Mouse (Mus musculus) ovary, adult 10 weeks (tissue): ENCODE results near the gene Tlcd1. TPM values are rescaled to one million over a fixed set of nuclear protein-coding genes. Genes with fewer than 3 reads are reported as not detected.

Experiments
- polyA plus RNA-seq: library from polyadenylated mRNA; stranded (reverse); fragments of 350-450 nt; fragmentation: Illumina TruSeq; extraction: RNeasy Lipid Tissue Mini Kit (QIAGEN cat#74804); gene quantifications from one replicate; pipeline ENCODE4 v1.2.3, GENCODE M21; 2014

The Tlcd1 gene
- polyA plus RNA-seq: 17.7 TPM

DNA sequence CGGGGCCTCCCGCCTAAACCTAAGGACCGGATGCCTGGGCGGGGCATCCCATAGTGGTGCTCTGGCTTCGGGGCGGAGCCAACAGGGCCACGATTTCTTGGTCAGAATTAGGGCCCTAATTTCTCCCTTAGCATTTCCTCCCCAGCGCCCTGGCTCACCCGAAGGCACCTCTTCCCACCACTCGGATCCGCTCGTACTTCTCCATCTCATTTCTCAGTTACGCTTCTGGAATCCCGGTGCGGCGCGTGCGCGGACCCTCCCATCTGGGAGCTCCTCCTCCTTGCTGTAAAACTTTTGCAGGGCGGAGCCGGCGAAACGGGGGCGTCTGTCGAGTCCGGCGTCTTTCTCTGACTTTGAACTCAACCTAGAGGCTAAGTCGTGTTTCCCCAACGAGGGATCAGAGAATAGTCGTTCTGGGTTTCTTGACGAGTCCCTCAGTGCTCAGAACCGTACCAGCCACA is at the start of gene Tlcd1, which contains the start of gene Nek8:
Gene Tlcd1, plus strand, starts transcription at position 310 of the 461 bp plus-strand sequence.
Gene Nek8, minus strand, starts transcription at position 274 of the 461 bp plus-strand sequence.

DNA sequence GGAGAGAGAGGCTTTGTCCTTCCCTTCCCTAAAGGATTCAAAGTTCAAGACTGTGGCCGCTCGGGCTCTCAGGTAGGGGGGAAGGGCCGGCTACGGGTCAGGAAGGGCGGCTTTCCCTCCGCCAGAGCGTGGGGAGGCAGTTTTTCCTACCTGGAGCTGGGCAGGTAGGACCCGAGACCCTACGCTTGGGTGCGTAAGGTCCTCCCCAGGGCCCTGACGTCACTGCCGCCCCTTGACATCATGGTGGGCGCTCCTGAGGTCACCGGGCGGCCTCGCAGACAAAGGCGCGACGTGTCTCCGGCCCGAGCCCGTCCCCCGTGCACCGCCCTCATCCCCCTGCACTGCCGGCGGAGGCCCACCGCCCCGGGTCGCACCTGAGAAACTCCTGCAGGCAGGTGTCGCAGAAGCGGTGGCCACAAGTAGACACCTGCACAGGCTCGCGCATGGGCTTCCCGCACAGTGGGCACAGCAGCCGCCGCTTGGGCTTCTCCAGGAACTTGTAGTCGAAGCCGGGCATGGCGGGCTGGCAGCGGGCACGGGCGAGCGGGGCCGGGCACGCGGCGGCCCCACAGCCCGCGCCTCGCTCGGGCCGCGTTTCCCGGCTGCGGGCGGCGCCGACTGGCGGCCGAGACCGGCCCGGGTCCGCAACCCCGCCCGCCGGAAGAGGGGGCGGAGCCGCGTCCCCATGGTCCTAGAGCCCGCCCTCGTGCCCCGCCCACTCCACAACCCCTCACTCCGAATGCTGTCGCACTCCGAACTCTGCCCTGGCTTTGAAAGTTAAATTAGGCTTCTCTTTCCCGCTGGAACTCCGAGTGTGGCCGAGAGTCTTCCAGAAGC is 11.4 kb upstream of the Tlcd1 start, which contains the start of gene Traf4:
Gene Traf4, minus strand, starts transcription at position 666 of the 837 bp plus-strand sequence.

DNA sequence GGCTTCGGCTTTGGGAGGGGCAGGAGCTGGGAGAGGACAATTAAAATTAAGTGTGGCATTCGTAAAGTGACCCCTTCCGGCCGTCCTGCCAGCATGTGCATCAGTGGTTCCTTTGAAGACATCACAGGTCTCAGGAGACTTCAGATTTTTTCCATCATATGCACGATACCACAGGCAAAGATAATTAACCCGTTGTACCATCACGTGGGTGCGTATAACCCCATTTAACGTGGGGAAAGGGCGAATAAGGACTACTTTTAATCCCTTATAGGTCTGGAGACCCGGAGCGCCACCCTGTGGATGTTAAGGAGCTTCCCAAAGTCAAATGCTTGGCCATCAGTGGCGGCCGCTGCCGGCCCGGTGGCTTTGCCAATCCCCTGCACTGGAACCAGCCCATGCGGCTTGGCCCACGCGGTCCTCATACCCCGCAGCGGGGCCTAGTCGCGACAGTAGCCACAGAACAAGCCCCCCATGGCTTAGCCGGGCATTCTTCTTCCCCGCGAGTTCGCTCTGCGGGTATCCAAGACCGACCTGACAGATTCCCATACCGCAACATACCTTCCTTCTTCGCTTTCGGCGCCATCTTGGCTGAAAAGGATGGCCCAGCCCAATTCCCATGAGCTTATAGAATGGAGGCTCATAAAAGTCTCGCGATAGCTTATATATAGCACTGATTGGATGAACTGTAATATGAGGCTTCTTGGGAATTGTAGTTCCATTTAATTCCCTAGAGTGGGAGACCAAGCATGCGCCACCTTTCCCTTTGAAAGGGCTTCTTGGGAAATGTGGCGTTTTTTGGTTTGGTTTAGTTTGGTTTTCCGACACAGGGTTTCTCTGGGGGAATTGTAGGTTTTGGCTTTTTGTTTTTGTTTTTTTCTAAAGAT is 6.7 kb downstream of the Tlcd1 start, which contains the start of gene Rpl23a:
Gene Rpl23a, minus strand, starts transcription at position 624 of the 884 bp plus-strand sequence.

DNA sequence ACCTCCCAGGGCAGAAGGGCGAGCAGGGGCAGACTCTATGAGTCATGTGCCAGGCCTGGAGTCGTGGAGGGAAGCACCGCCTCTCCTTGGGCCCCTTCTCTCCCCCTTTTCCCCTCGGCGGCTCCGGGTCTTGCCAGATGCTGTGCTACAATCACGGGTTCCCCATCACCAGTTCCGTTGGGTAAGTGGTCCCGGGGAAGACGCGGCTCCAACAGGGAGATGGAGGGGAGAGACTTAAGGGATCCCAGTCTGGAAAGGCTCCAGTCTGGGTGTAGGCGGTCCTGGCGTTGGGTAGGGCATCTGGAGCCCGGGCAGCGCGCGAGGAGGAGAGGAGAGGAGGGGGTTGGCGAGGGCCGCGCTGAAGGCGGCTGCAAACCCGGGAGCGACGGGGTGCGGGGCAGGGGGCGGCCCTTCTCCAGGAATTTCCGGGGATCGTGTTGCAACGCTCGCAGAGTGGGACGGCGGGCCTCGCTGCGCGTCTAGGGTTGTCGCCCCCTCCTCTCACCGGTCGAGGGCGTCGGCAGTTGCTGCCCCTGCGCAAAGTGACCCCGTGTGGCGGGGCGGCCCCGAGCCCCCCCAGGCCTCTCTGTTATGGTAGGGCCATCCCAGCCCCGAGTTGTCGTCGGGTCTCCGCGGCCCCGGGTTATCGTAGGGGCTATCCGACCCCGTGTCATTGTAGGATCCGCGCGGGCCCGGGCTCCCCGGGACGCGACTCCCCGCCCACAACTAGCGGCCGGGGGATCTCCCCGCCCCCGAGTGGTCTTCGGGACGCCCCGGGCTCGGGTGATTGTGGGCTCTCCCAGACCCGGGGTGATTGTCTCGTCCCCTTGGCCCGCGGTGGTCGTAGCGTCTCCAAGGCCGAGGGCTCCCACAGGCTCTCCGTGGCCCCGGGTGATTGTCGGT is 12.1 kb downstream of the Tlcd1 start, which contains the start of gene Rab34:
Gene Rab34, plus strand, starts transcription at position 100 of the 903 bp plus-strand sequence.

DNA sequence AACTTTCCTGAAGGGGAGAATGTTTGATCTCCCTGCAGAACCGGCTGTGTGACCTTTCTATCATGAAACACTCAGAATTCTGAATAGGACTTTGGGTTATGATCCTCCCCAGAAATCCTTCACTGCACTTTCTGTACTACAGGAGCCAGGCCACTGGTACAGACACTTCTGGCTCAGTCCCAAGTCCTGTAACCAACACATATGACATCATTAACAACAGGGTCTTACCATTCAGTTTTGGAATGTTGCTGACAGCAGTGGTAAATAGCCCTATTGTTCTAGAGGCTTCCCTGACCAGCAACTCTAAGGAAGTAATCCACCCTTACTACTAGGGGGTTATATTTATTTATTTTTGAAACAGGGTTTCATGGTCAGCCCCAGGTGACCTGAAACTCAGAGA is 16.6 kb downstream of the Tlcd1 start, which contains the start of gene Proca1:
Gene Proca1, plus strand, starts transcription at position 280 of the 400 bp plus-strand sequence.

Other genes with a start within 250 kb of the Tlcd1 start
- not detected for gene Sez6, start 245.9 kb upstream of the Tlcd1 start, polyA plus RNA-seq
- 23.6 TPM for gene Phf12, start 194.0 kb upstream of the Tlcd1 start, polyA plus RNA-seq
- gene Dhrs13, start 144.4 kb upstream of the Tlcd1 start, polyA plus RNA-seq: 5.2 TPM
- 8.1 TPM for gene Flot2, start 138.8 kb upstream of the Tlcd1 start, polyA plus RNA-seq
- 5.4 TPM for gene Eral1, start 96.3 kb upstream of the Tlcd1 start, polyA plus RNA-seq
- 16.9 TPM for gene Fam222b, start 82.1 kb upstream of the Tlcd1 start, polyA plus RNA-seq
- 1.7 TPM for gene Traf4, start 11.1 kb upstream of the Tlcd1 start, polyA plus RNA-seq
- 3.7 TPM for gene Nek8, start within 50 bp of the Tlcd1 start, polyA plus RNA-seq
- gene Rpl23a, start 6.9 kb downstream of the Tlcd1 start, polyA plus RNA-seq: 1,489 TPM
- gene Rab34, start 11.7 kb downstream of the Tlcd1 start, polyA plus RNA-seq: 11.2 TPM
- gene Proca1, start 16.7 kb downstream of the Tlcd1 start, polyA plus RNA-seq: 5.0 TPM
- 20.8 TPM for gene Sdf2, start 69.0 kb downstream of the Tlcd1 start, polyA plus RNA-seq
- 25.1 TPM for gene Supt6, start 69.3 kb downstream of the Tlcd1 start, polyA plus RNA-seq
- 44.9 TPM for gene 2610507B11Rik, start 85.0 kb downstream of the Tlcd1 start, polyA plus RNA-seq
- 0.20 TPM for gene BC030499, start 114.1 kb downstream of the Tlcd1 start, polyA plus RNA-seq
- gene Spag5, start 124.8 kb downstream of the Tlcd1 start, polyA plus RNA-seq: 5.2 TPM
- gene Aldoc, start 146.3 kb downstream of the Tlcd1 start, polyA plus RNA-seq: 16.9 TPM
- 3.0 TPM for gene Pigs, start 151.7 kb downstream of the Tlcd1 start, polyA plus RNA-seq
- gene Unc119, start 166.8 kb downstream of the Tlcd1 start, polyA plus RNA-seq: 6.0 TPM
- gene Foxn1, start 209.8 kb downstream of the Tlcd1 start, polyA plus RNA-seq: not detected
- 0.17 TPM for gene Slc13a2, start 245.5 kb downstream of the Tlcd1 start, polyA plus RNA-seq